7 mouse cellular contexts compared by ENCODE assay signal in genomic region chr4:47151553-47152183, GRCm38 (mm10). TPM values are rescaled to one million over a fixed set of nuclear protein-coding genes. Genes with fewer than 3 reads are reported as not detected.
DNase-seq lines count a peak whose midpoint lies in the region.

No protein-coding gene starts in this region.

- DNase-seq in MN1 (ENCODE audit: low spot score): peak; percentile 55
- peak; percentile 53 for DNase-seq in adrenal gland, postnatal 14 days
- peak; percentile 51 for DNase-seq in heart, postnatal 4 days
- peak; percentile 76 for DNase-seq in lung, postnatal 36 days
- DNase-seq in thymus, postnatal 10 days (ENCODE audit: low spot score in 2 of 2): no peak
- DNase-seq in right cerebral cortex, postnatal 14 days: no peak
- DNase-seq in spleen, postnatal 14 days (ENCODE audit: low spot score in 2 of 2): no peak

RNA-seq across cellular contexts. Expression of gene Col15a1, which starts 56.3 kb away (rescaled TPM):
- 72.9 and 74.5 TPM in 2 replicates for total RNA-seq in adrenal gland, postnatal 14 days (2021)
- 100 to 1,000 TPM; 165 to 183 TPM for total RNA-seq in heart, postnatal 4 days (2021)

RNA-seq across cellular contexts. Expression of gene Galnt12, which starts 60.0 kb away (rescaled TPM):
- total RNA-seq in adrenal gland, postnatal 14 days (2021): 0.74 and 1.7 TPM in 2 replicates
- 1 to 10 TPM in 1 of 2 experiments, under 1 TPM in 1; 0.83 to 1.4 TPM for total RNA-seq in heart, postnatal 4 days (2021)

Comparison
In these comparisons a context has a peak if more than half of its experiments do, and no peak if none do; other contexts are left out.
1. DNase-seq: peak in MN1 (single experiment), adrenal gland, postnatal 14 days (single experiment), heart, postnatal 4 days (single experiment) and lung, postnatal 36 days (single experiment); none in thymus, postnatal 10 days (0 of 2), right cerebral cortex, postnatal 14 days (single experiment) and spleen, postnatal 14 days (0 of 2).